Mouse (Mus musculus) thymus, adult 2 months (tissue): ENCODE measurements around the gene Fam124a.

ENCODE experiments used
- CTCF ChIP-seq: fragments of 200-500 bp; IDR thresholded peaks from 2 replicates; pipeline ENCODE4 v1.5.1; 2012; ENCODE audit warnings: mild to moderate bottlenecking, control low read depth, low read length, moderate library complexity, borderline replicate concordance; ENCODE audit not compliant: control insufficient read depth, poor library complexity, insufficient read depth; ENCODE audit errors: extremely low read depth
- POLR2A ChIP-seq: fragments of 200-500 bp; IDR thresholded peaks from 2 replicates; pipeline ENCODE4 v1.6.1; 2012; ENCODE audit warnings: mild to moderate bottlenecking, low read length, control low read depth, moderate library complexity; ENCODE audit not compliant: control insufficient read depth, poor library complexity, insufficient read depth; ENCODE audit errors: extremely low read depth

- TF ChIP-seq POLR2A (no peak), CTCF (no peak)
Measured at GRCm38 (mm10) chr14:62639551-62639950, 84.0 kb downstream of the Fam124a start.
